Mouse (Mus musculus): Measurements from ENCODE around the gene Trim28. TPM values are rescaled to one million over a fixed set of nuclear protein-coding genes. Genes with fewer than 3 reads are reported as not detected.
"Not testable (repeated sequence)": the region's sequence is repeated elsewhere in the genome, so short reads cannot be mapped to it uniquely, and the experiment has no call there.

Gene Trim28
- polyA plus RNA-seq, 1 experiment from 2014 or later: 414 TPM

- ATAC-seq (replicated peaks; ENCODE audit: low FRiP score, low TSS enrichment, low read depth) (no peak), DNase-seq (ENCODE audit: low spot score) (no peak)
- Histone ChIP-seq H3K36me3 (ENCODE audit: control insufficient read depth, insufficient read depth, low read length) (no peaks in the 10 kb centered on the region), H3K4me2 (ENCODE audit: low read length) (peak overlapping the region; percentile 56), H3K9ac (ENCODE audit: low read length) (no peak overlapping the region), H3K4me3 (ENCODE audit: low read depth, low read length) (peak overlapping the region; percentile 64), H3K4me1 (replicated peaks; ENCODE audit: control insufficient read depth, insufficient read depth, low read length) (no peaks in the 10 kb centered on the region; the same call in 1 of the 2 replicates), H3K9me3 (ENCODE audit: control insufficient read depth, low read length) (no peaks in the 10 kb centered on the region), H3K27me3 (replicated peaks; ENCODE audit: control insufficient read depth, insufficient read depth, low read length) (no peaks in the 10 kb centered on the region), H3K27ac (ENCODE audit: low read depth) (no peak overlapping the region)
- 98% methylated on average over 2 of the region's 2 CpGs for WGBS
Measured at GRCm38 (mm10) chr7:13053501-13053900, 54.6 kb downstream of the Trim28 start.

GRCm38 (mm10) chr7:13053961-13054286 lies 55.0 kb downstream of the Trim28 start:
- WGBS: 4% methylated on average over 15 of the region's 15 CpGs
- H3K4me3 ChIP-seq (ENCODE audit: low read depth, low read length): peak overlapping the region; percentile 64
- no peaks in the 10 kb centered on the region for H3K9me3 ChIP-seq (ENCODE audit: control insufficient read depth, low read length)
- no peaks in the 10 kb centered on the region for H3K27me3 ChIP-seq (replicated peaks; ENCODE audit: control insufficient read depth, insufficient read depth, low read length)
- DNase-seq (ENCODE audit: low spot score) (no peak), ATAC-seq (replicated peaks; ENCODE audit: low FRiP score, low TSS enrichment, low read depth) (no peak)
- H3K9ac ChIP-seq (ENCODE audit: low read length): peak overlapping the region; percentile 51
- H3K36me3 ChIP-seq (ENCODE audit: control insufficient read depth, insufficient read depth, low read length): no peaks in the 10 kb centered on the region
- no peaks in the 10 kb centered on the region; the same call in 1 of the 2 replicates for H3K4me1 ChIP-seq (replicated peaks; ENCODE audit: control insufficient read depth, insufficient read depth, low read length)
- H3K4me2 ChIP-seq (ENCODE audit: low read length): peak overlapping the region; percentile 56
- H3K27ac ChIP-seq (ENCODE audit: low read depth): peak overlapping the region; percentile 36; the same call in 1 of the 2 replicates

- Histone ChIP-seq H3K9me3 (ENCODE audit: control insufficient read depth, low read length) (no peaks in the 10 kb centered on the region), H3K36me3 (ENCODE audit: control insufficient read depth, insufficient read depth, low read length) (no peaks in the 10 kb centered on the region), H3K4me2 (ENCODE audit: low read length) (peak within 1 kb of the TSS; percentile 56), H3K27ac (ENCODE audit: low read depth) (peak within 1 kb of the TSS; percentile 36; the same call in 1 of the 2 replicates), H3K27me3 (replicated peaks; ENCODE audit: control insufficient read depth, insufficient read depth, low read length) (no peaks in the 10 kb centered on the region), H3K4me1 (replicated peaks; ENCODE audit: control insufficient read depth, insufficient read depth, low read length) (no peaks in the 10 kb centered on the region; the same call in 1 of the 2 replicates), H3K4me3 (ENCODE audit: low read depth, low read length) (peak within 1 kb of the TSS; percentile 64), H3K9ac (ENCODE audit: low read length) (peak within 1 kb of the TSS; percentile 51)
- under 1% methylated on average over 41 of the region's 41 CpGs for WGBS
- ATAC-seq (replicated peaks; ENCODE audit: low FRiP score, low TSS enrichment, low read depth): peak; percentile 96
- peak; percentile 96 for DNase-seq (ENCODE audit: low spot score)
Measured at GRCm38 (mm10) chr7:13054287-13055010, 55.5 kb downstream of the Trim28 start, which contains the start of gene Mzf1. Gene Mzf1, minus strand, starts transcription at chr7:13054764.

GRCm38 (mm10) chr7:13056913-13057700 lies 58.2 kb downstream of the Trim28 start:
- Histone ChIP-seq H3K27me3 (replicated peaks; ENCODE audit: control insufficient read depth, insufficient read depth, low read length) (no peaks in the 10 kb centered on the region), H3K4me3 (ENCODE audit: low read depth, low read length) (no peak overlapping the region), H3K27ac (ENCODE audit: low read depth) (no peak overlapping the region), H3K4me1 (replicated peaks; ENCODE audit: control insufficient read depth, insufficient read depth, low read length) (no peaks in the 10 kb centered on the region; the same call in 1 of the 2 replicates), H3K4me2 (ENCODE audit: low read length) (no peak overlapping the region), H3K9me3 (ENCODE audit: control insufficient read depth, low read length) (no peaks in the 10 kb centered on the region), H3K36me3 (ENCODE audit: control insufficient read depth, insufficient read depth, low read length) (no peaks in the 10 kb centered on the region), H3K9ac (ENCODE audit: low read length) (no peak overlapping the region)
- 63% methylated on average over 8 of the region's 8 CpGs for WGBS
- no peak for ATAC-seq (replicated peaks; ENCODE audit: low FRiP score, low TSS enrichment, low read depth)
- DNase-seq (ENCODE audit: low spot score): no peak

DNA sequence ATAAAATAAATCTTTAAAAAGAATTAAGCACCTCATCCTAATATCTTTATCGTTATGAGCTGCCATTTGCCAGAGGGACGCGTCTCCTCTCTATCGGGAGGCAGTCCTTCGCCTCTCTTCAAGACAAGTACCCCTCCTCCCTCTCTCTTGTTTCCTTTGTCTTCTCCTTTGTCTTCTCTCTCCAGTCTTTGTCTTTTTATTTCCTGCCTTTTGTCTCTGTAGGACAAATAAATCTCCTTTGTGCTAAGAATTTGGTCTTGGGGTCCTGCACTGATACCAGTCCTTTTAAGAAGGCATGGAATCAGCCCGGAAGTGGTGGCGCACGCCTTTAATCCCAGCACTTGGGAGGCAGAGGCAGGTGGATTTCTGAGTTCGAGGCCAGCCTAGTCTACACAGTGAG lies 60.6 kb downstream of the Trim28 start:
- Histone ChIP-seq H3K4me1 (replicated peaks; ENCODE audit: control insufficient read depth, insufficient read depth, low read length) (no peaks in the 10 kb centered on the region), H3K4me3 (ENCODE audit: low read depth, low read length) (no peak overlapping the region), H3K27me3 (replicated peaks; ENCODE audit: control insufficient read depth, insufficient read depth, low read length) (no peaks in the 10 kb centered on the region), H3K36me3 (ENCODE audit: control insufficient read depth, insufficient read depth, low read length) (no peaks in the 10 kb centered on the region), H3K4me2 (ENCODE audit: low read length) (no peak overlapping the region), H3K9ac (ENCODE audit: low read length) (no peak overlapping the region), H3K9me3 (ENCODE audit: control insufficient read depth, low read length) (0 out of 2 replicates have a peak, but pooled peaks cover 2% of the 10 kb centered on the region), H3K27ac (ENCODE audit: low read depth) (no peak overlapping the region)
- no peak for ATAC-seq (replicated peaks; ENCODE audit: low FRiP score, low TSS enrichment, low read depth)
- WGBS: 93% methylated on average over 9 of the region's 9 CpGs
- DNase-seq (ENCODE audit: low spot score): no peak

DNA sequence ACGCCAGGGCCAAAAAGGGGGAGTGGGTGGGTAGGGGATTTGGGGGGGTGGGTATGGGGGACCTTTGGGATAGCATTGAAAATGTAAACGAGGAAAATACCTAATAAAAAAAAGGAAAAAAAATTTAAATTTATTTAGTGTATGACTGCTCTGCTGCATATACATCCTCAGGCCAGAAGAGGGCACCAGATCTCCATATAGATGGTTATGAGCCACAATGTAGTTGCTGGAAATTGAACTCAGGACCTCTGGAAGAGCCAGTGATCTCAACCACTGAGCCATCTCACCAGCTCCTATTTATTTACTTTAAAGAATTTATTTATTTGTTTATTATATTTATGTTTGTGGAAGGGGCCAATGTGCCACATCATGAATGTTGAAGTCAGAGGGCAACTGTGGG lies 64.5 kb downstream of the Trim28 start:
- 71% methylated on average over 2 of the region's 2 CpGs for WGBS
- H3K4me1 ChIP-seq (replicated peaks; ENCODE audit: control insufficient read depth, insufficient read depth, low read length); DNase-seq (ENCODE audit: low spot score); H3K4me2 ChIP-seq (ENCODE audit: low read length); H3K4me3 ChIP-seq (ENCODE audit: low read depth, low read length); H3K9ac ChIP-seq (ENCODE audit: low read length); H3K27me3 ChIP-seq (replicated peaks; ENCODE audit: control insufficient read depth, insufficient read depth, low read length); H3K36me3 ChIP-seq (ENCODE audit: control insufficient read depth, insufficient read depth, low read length); H3K27ac ChIP-seq (ENCODE audit: low read depth); H3K9me3 ChIP-seq (ENCODE audit: control insufficient read depth, low read length); ATAC-seq (replicated peaks; ENCODE audit: low FRiP score, low TSS enrichment, low read depth): not testable (repeated sequence)

DNA sequence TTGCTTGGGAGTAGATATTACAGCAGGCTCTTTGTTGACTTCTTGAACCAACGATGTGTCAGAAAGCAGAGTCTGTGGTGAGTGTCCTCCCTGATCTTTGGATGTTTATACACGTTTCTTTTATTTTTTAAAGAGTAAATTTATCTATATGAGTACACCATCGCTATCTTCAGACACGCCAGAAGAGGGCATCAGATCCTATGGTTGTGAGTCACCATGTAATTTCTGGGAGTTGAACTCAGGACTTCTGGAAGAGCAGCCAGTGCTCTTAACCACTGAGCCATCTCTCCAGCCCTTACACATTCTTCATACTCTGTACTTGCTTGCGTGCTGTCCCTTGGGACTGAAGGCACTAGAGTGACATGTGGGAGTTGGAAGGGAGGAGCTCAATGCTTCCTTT lies 73.4 kb downstream of the Trim28 start:
- no peak overlapping the region for H3K27ac ChIP-seq (ENCODE audit: low read depth)
- no peak overlapping the region for H3K4me2 ChIP-seq (ENCODE audit: low read length)
- no peak overlapping the region for H3K4me3 ChIP-seq (ENCODE audit: low read depth, low read length)
- whole genome bisulfite sequencing: 66% methylated on average over 5 of the region's 5 CpGs
- H3K9me3 ChIP-seq (ENCODE audit: control insufficient read depth, low read length): no peaks in the 10 kb centered on the region
- no peaks in the 10 kb centered on the region for H3K27me3 ChIP-seq (replicated peaks; ENCODE audit: control insufficient read depth, insufficient read depth, low read length)
- no peaks in the 10 kb centered on the region for H3K36me3 ChIP-seq (ENCODE audit: control insufficient read depth, insufficient read depth, low read length)
- ATAC-seq (replicated peaks; ENCODE audit: low FRiP score, low TSS enrichment, low read depth) (no peak), DNase-seq (ENCODE audit: low spot score) (no peak)
- H3K9ac ChIP-seq (ENCODE audit: low read length): no peak overlapping the region
- no peaks in the 10 kb centered on the region for H3K4me1 ChIP-seq (replicated peaks; ENCODE audit: control insufficient read depth, insufficient read depth, low read length)

Measured in intestine, embryonic 14.5 days (tissue).